Mouse (Mus musculus): ENCODE data around the gene Sv2b. TPM values are rescaled to one million over a fixed set of nuclear protein-coding genes. Genes with fewer than 3 reads are reported as not detected.

The Sv2b gene
- polyA plus RNA-seq, 1 experiment: 0.27 TPM

- H3K36me3 ChIP-seq (ENCODE audit: control insufficient read depth, insufficient read depth, low read length): no peaks in the 10 kb centered on the region
- no peak for DNase-seq (ENCODE audit: low read depth in 1 of 2, low spot score in 2 of 2)
- no peaks in the 10 kb centered on the region for H3K27me3 ChIP-seq (ENCODE audit: control insufficient read depth, insufficient read depth, low read length)
- TF ChIP-seq CTCF (IDR thresholded peaks at IDR 0.05; ENCODE audit: extremely low read depth, insufficient read depth, insufficient read length, insufficient replicate concordance) (no peak), POLR2A (IDR thresholded peaks at IDR 0.05; ENCODE audit: low read depth, low read length) (no peak)
- H3K4me3 ChIP-seq (ENCODE audit: extremely low read depth, insufficient read depth, insufficient read length): no peak overlapping the region
- H3K27ac ChIP-seq (ENCODE audit: insufficient read depth, low read length): no peak overlapping the region
- 91% methylated on average over 4 of the region's 4 CpGs for WGBS
- H3K4me1 ChIP-seq (ENCODE audit: control insufficient read depth, insufficient read depth, insufficient read length): no peaks in the 10 kb centered on the region
These were observed 114.7 kb downstream of the Sv2b start for GRCm38 (mm10) chr7:75194158-75194918.

GRCm38 (mm10) chr7:75190192-75190591, 118.9 kb downstream of the Sv2b start:
- H3K27ac ChIP-seq (ENCODE audit: insufficient read depth, low read length): no peak overlapping the region
- WGBS: 13% methylated on average over 3 of the region's 3 CpGs
- no peaks in the 10 kb centered on the region for H3K36me3 ChIP-seq (ENCODE audit: control insufficient read depth, insufficient read depth, low read length)
- no peak for DNase-seq (ENCODE audit: low read depth in 1 of 2, low spot score in 2 of 2)
- TF ChIP-seq CTCF (IDR thresholded peaks at IDR 0.05; ENCODE audit: extremely low read depth, insufficient read depth, insufficient read length, insufficient replicate concordance) (no peak), POLR2A (IDR thresholded peaks at IDR 0.05; ENCODE audit: low read depth, low read length) (no peak)
- H3K27me3 ChIP-seq (ENCODE audit: control insufficient read depth, insufficient read depth, low read length): no peaks in the 10 kb centered on the region
- H3K4me3 ChIP-seq (ENCODE audit: extremely low read depth, insufficient read depth, insufficient read length): no peak overlapping the region
- H3K4me1 ChIP-seq (ENCODE audit: control insufficient read depth, insufficient read depth, insufficient read length): no peaks in the 10 kb centered on the region

- H3K4me3 ChIP-seq (ENCODE audit: extremely low read depth, insufficient read depth, insufficient read length): no peak overlapping the region
- TF ChIP-seq POLR2A (IDR thresholded peaks at IDR 0.05; ENCODE audit: low read depth, low read length) (no peak), CTCF (IDR thresholded peaks at IDR 0.05; ENCODE audit: extremely low read depth, insufficient read depth, insufficient read length, insufficient replicate concordance) (no peak)
- no peak for DNase-seq (ENCODE audit: low read depth in 1 of 2, low spot score in 2 of 2)
- H3K27me3 ChIP-seq (ENCODE audit: control insufficient read depth, insufficient read depth, low read length): no peaks in the 10 kb centered on the region
- 72% methylated on average over 3 of the region's 3 CpGs for WGBS
- no peaks in the 10 kb centered on the region for H3K36me3 ChIP-seq (ENCODE audit: control insufficient read depth, insufficient read depth, low read length)
- H3K4me1 ChIP-seq (ENCODE audit: control insufficient read depth, insufficient read depth, insufficient read length): no peaks in the 10 kb centered on the region
- no peak overlapping the region for H3K27ac ChIP-seq (ENCODE audit: insufficient read depth, low read length)
These were observed 134.0 kb downstream of the Sv2b start for GRCm38 (mm10) chr7:75175042-75175441.

- 91% methylated on average over 3 of the region's 3 CpGs for WGBS
- H3K4me3 ChIP-seq (ENCODE audit: extremely low read depth, insufficient read depth, insufficient read length): no peak overlapping the region
- H3K4me1 ChIP-seq (ENCODE audit: control insufficient read depth, insufficient read depth, insufficient read length): no peaks in the 10 kb centered on the region
- DNase-seq (ENCODE audit: low read depth in 1 of 2, low spot score in 2 of 2): no peak
- H3K27ac ChIP-seq (ENCODE audit: insufficient read depth, low read length): no peak overlapping the region
- TF ChIP-seq POLR2A (IDR thresholded peaks at IDR 0.05; ENCODE audit: low read depth, low read length) (no peak), CTCF (IDR thresholded peaks at IDR 0.05; ENCODE audit: extremely low read depth, insufficient read depth, insufficient read length, insufficient replicate concordance) (no peak)
- no peaks in the 10 kb centered on the region for H3K36me3 ChIP-seq (ENCODE audit: control insufficient read depth, insufficient read depth, low read length)
- no peaks in the 10 kb centered on the region for H3K27me3 ChIP-seq (ENCODE audit: control insufficient read depth, insufficient read depth, low read length)
These were observed 141.6 kb downstream of the Sv2b start for GRCm38 (mm10) chr7:75167481-75167880.

GRCm38 (mm10) chr7:75147174-75147573, 161.9 kb downstream of the Sv2b start:
- H3K27me3 ChIP-seq (ENCODE audit: control insufficient read depth, insufficient read depth, low read length): no peaks in the 10 kb centered on the region
- peaks cover 3% of the 10 kb centered on the region; the same call in 1 of the 2 replicates for H3K4me1 ChIP-seq (ENCODE audit: control insufficient read depth, insufficient read depth, insufficient read length)
- H3K27ac ChIP-seq (ENCODE audit: insufficient read depth, low read length): no peak overlapping the region
- WGBS: 86% methylated on average over 1 of the region's 1 CpGs
- no peak overlapping the region for H3K4me3 ChIP-seq (ENCODE audit: extremely low read depth, insufficient read depth, insufficient read length)
- DNase-seq (ENCODE audit: low read depth in 1 of 2, low spot score in 2 of 2): no peak
- no peak for TF ChIP-seq CTCF (IDR thresholded peaks at IDR 0.05; ENCODE audit: extremely low read depth, insufficient read depth, insufficient read length, insufficient replicate concordance)
- no peak for TF ChIP-seq POLR2A (IDR thresholded peaks at IDR 0.05; ENCODE audit: low read depth, low read length)
- H3K36me3 ChIP-seq (ENCODE audit: control insufficient read depth, insufficient read depth, low read length): no peaks in the 10 kb centered on the region

GRCm38 (mm10) chr7:75142800-75143199, 166.3 kb downstream of the Sv2b start:
- TF ChIP-seq CTCF (IDR thresholded peaks at IDR 0.05; ENCODE audit: extremely low read depth, insufficient read depth, insufficient read length, insufficient replicate concordance) (no peak), POLR2A (IDR thresholded peaks at IDR 0.05; ENCODE audit: low read depth, low read length) (no peak)
- Histone ChIP-seq H3K27ac (ENCODE audit: insufficient read depth, low read length) (no peak overlapping the region), H3K36me3 (ENCODE audit: control insufficient read depth, insufficient read depth, low read length) (no peaks in the 10 kb centered on the region), H3K4me3 (ENCODE audit: extremely low read depth, insufficient read depth, insufficient read length) (no peak overlapping the region), H3K27me3 (ENCODE audit: control insufficient read depth, insufficient read depth, low read length) (no peaks in the 10 kb centered on the region), H3K4me1 (ENCODE audit: control insufficient read depth, insufficient read depth, insufficient read length) (peaks cover 6% of the 10 kb centered on the region; the same call in 1 of the 2 replicates)
- DNase-seq (ENCODE audit: low read depth in 1 of 2, low spot score in 2 of 2): no peak
- 5% methylated on average over 2 of the region's 2 CpGs for WGBS

All from spleen, adult 2 months (tissue).